Mouse (Mus musculus) adrenal gland, adult (tissue): ENCODE data around the gene Vars.
"Not testable (repeated sequence)": the region's sequence is repeated elsewhere in the genome, so short reads cannot be mapped to it uniquely, and the experiment has no call there.

Experiments used
- DNase-seq, 2 experiments: peaks; one replicate each; pipeline ENCODE4 v3.0.0; 2022 to 2023; ENCODE audit warnings: low spot score in 1 of 2; ENCODE audit not compliant: inconsistent age in 2 of 2

Vars gene

DNA sequence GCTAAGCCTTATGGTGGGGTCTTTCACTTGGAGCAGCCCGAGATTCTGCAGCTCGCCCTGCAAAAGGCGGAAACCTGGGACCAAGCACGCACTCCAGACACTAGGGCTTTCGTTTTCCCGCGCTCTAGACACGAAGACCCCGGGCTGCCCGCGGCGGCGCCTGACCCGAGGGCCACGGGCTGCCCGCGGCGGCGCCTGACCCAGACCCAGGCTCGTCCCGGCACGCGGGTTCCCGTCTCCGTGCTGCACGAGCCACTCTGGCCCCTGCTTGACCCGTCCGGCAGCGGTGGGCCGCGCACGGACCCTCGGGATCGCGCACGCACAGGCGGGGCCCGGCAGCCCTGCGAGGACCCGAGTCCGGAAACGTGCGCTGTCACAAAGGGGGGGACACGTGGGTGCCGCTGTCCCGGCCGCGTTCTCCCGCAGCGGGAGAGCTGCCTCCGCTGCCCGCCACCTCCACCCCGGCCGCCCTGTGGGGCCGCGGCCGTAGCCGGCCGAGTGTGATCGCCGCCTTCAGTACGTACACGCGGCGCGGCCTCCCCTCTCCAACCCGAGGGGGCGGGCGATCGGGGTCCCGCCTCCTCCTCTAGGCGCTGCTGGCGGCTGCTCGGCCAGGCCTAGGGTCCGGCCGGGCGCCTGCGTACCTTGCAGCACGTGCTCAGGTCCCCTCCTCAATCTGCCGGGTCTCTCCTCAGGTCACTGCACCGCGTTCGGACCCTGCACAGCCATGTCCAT is at the start of gene Vars:
Vars (plus strand) TSS at position 271 of the 735 bp plus-strand sequence.
- DNase-seq = peak; percentile 92 to 97

DNA sequence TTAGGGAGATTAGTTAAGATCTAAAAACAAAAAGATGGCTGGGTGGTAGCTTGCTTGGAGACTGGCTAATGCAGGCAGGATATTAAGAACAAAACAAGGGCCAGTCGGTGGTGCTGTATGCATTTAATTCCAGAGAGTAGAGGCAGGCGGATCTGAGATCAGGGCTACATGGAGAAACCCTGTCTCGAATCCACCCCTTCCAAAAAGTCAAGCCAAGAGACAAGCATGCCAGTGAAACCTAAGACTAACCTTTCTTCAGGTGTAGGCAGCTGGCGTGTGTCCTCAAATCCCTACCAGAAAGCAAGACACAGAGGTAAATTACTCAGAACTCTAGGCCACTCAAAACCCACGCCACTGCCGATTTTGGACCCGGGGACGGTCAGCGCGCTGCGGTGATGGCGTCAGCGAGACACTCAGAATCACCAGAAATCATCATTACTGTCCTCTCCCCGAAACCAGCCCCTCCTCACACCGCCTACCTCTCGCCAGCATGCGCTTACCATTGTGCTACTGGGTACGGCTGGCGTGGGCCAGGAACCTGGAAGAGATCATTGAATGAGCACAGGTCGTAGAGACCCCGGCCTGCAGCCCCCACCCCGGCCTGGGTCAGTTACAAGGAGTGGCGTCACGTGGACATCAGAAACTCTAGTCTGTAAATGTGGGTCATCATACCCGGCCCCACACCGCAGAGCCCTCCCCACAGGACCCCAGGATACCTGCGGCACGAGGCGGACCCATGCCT is 49.0 kb upstream of the Vars start:
- no peak for DNase-seq

DNA sequence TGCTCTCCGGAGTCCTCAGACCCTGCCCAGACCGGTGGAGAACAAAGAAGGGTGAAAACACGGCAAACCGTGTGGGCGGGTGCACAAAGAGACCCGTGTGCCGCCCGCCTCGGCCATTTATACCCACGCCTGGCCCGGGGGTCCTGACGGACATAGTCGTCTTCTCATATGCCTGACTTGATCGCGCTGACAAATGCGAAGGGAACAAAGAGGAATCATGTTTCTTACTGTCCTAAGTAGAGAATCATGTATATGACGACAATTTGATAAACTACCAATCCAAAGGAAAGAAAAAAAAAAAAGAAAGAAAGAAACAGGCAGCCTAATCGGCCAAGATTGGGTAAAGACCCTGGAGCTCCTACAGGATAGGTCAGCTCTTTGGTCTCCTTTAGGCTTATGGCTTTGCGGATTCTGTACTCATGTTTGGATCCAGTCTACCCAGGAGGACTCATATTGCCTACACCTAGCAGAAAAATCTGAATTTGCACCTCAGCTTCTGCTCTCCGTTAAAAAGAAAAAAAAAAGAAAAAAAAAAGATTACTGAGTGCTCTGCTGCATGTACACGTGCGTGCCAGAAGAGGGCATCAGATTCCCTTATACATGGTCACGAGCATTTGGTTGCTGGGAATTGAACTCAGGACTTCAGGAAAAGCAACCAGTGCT is 48.3 kb upstream of the Vars start:
- peak; percentile 81 to 94 for DNase-seq

GRCm38 (mm10) chr17:34953258-34953657 is 47.5 kb upstream of the Vars start:
- no peak for DNase-seq

- DNase-seq = no peak
Observed at GRCm38 (mm10) chr17:34953904-34954303, 46.9 kb upstream of the Vars start.

DNA sequence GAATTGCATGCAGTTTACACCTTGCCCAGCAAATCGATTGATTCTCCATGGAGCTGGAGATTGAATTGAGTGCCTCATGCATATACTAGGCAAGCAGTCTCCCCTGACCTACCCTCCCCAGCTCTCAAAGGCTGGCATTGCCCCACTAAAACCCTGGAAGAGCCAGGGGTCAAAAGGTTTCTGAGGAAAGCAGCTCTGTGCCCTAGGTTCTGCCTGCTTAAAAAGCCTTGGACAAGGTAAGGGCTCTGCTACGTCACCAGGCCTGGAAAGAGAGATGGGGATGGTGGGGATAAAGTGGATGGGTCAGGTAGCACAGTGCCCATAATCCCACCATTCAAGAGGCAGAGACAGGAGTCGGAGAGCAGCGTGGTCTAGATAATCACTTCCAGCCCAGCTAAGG is 46.0 kb upstream of the Vars start:
- DNase-seq = peak in 1 of 2 experiments; percentile 25

GRCm38 (mm10) chr17:34955884-34956283 is 44.9 kb upstream of the Vars start:
- peak in 1 of 2 experiments; percentile 27 for DNase-seq

- peak in 1 of 2 experiments; percentile 55 for DNase-seq
Observed at GRCm38 (mm10) chr17:34956340-34956739, 44.4 kb upstream of the Vars start.

GRCm38 (mm10) chr17:34957291-34957690 is 43.5 kb upstream of the Vars start:
- not testable (repeated sequence) for DNase-seq

- peak in 1 of 2 experiments; percentile 56 for DNase-seq
Observed at GRCm38 (mm10) chr17:34957966-34958365, 42.8 kb upstream of the Vars start.

GRCm38 (mm10) chr17:34958734-34959129 is 42.1 kb upstream of the Vars start:
- DNase-seq = not testable (repeated sequence)

DNA sequence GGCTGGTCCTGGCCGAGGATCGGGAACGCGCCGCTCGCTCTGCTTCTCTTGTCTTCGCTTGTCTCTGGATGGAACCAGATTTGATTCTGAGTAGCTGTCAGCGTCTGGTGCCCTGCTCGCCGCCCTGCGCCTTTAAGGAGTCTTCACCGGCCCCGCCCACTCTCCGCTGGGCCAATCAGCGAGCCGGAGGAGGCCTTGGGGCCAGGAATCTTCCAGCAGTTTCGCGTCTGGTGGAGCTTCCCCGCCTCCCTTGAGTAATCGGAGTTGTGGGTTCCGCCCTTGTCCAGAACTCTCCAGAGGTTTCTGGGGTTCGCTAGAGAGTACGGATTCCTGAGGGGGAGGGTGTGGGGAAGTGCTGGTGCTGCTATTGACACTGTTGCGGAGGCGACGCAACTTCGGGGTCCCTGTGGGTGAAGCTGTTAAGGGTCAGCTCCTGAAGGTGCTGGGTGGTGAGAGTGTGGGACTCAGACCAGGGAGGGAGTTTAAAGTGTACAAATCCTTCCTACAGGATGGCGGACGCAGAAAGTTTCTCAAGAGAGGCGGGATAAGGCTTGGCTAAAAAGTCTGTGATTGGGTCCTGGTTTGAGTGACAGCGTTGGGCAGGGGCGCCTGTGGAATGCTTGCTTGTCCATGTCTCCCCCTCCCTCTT is 41.5 kb upstream of the Vars start, which contains the start of gene Hspa1b:
Hspa1b (minus strand) TSS at position 109 of the 649 bp plus-strand sequence.
- peak; percentile 92 to 98 for DNase-seq

GRCm38 (mm10) chr17:34959881-34960515 is 40.8 kb upstream of the Vars start:
- DNase-seq = peak; percentile 73 to 92

DNA sequence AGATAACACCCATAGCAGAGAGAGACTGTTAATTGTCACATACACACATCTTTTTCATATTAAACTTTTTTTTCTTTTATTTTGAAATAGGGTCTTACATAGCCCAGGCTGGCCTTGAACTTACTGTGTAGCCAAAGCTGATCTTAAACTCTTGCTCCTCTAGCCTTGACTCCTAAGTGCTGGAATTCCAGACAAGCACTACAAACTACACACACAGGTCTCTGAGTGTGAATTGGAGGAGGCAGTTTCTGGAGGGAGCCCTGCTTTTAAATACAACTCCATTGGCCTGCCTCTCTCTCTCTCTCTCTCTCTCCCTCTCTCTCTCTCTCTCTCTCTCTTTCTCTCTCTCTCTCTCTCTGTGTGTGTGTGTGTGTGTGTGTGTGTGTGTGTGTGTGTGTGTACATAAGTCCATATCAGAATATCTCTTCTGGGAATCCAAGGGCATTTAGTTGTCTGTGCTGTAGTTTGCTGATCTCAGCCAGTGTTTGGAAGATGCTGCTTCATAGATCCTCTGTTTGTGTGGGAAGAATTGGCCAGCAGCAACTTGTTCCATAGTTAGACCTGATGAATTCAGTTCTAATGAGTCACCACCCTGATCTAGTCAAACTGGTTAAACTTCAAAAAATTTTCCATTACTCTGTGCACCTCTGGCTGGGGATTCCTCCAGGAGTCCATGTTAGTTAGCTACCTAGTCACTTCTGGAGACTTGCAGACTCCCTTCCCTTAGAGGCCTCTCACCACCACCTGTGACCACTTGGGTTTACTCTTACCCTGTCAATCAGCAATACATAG is 39.9 kb upstream of the Vars start:
- DNase-seq = peak in 1 of 2 experiments; percentile 74

DNA sequence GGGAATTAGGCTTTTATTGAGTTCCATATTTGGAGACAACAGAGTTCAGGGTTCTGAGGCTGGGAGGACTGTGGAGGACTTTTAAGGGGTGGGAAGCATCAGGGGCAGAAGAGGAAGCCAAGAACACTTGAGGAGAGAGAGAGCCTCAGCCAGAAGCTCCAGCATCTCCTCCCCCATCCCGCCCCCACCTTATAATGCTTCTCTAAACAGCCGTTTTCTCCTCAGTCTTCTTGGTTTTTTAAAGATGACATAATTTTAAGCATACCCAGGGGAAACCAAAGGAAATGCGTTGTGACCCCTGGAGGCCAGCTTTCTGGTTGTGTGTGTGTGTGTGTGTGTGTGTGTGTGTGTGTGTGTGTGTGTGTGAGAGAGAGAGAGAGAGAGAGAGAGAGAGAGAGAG is 38.7 kb upstream of the Vars start:
- no peak for DNase-seq

DNA sequence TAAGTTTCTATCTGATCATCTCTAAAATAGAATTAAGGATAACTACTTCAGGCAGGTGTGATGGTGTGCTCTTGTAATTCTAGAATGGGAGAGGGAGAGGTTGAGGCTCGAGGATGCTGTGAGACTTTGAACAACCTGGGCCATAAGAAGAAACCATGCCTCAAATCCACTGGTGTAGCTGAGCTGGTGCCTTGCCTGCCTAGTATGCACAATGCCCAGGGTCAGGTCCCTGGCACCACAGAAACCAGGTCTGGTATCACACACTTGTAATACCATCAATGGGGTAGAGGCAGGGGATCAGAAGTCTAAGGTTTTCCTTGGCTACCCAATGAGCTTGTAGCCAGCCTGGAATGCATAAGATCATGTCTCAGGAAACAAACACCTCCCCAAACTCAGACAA is 37.9 kb upstream of the Vars start:
- no peak for DNase-seq

DNA sequence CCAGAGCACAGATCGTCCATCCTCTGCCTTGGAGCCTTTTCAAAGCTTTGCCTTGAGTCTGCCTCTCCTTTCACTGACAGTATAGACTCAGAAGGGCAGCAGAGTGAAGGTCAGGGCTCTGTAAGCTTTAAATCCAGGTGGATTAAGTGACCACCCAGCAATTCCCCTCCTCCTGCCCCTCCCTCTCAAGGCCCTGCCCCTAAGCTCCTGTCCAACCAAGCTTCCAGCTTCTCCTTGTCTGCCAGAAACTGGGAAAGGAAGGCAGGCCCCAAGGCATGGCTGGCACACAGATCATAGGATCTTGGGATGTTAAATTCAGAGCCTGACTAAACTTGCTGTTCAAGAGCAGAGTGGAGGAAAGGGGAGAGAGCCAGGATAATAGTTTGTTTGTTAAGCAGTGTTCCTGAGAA is 36.1 kb upstream of the Vars start:
- DNase-seq = peak in 1 of 2 experiments; percentile 57

DNA sequence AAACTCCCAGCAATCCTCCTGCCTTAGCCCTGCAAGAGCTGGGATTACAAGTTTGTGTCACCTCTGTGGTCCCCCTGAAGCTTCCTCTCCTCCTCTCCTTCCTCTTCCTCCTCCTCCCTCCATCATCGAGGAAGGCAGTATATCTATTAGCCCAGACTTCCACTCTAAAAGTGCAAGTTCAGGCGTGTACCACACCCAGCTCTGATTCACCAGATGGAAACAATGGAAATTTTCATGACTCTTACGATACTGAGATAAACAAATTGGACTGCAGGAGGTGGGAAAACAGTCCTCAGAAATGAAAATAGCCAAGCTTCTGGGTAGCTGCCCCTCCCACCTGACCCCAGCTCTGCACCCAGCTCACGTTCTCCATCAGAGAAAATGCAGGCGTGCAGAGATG is 35.2 kb upstream of the Vars start:
- DNase-seq = no peak

GRCm38 (mm10) chr17:34969822-34970221 is 31.0 kb upstream of the Vars start, which contains the start of gene Gm20481:
Gene Gm20481 (plus strand): TSS chr17:34969912.
- peak; percentile 55 to 88 for DNase-seq

GRCm38 (mm10) chr17:34970850-34971249 is 29.9 kb upstream of the Vars start:
- peak in 1 of 2 experiments; percentile 31 for DNase-seq
